Mouse (Mus musculus) C2C12 (cell line): ENCODE results near the gene Sbk1. TPM values are rescaled to one million over a fixed set of nuclear protein-coding genes. Genes with fewer than 3 reads are reported as not detected.
"Not testable (repeated sequence)": the region's sequence is repeated elsewhere in the genome, so short reads cannot be mapped to it uniquely, and the experiment has no call there.

ENCODE experiments used
- H3K27me3 ChIP-seq: one replicate; pipeline ENCODE4 v1.6.1; 2011; ENCODE audit not compliant: control insufficient read depth, insufficient read depth, insufficient read length
- H3K36me3 ChIP-seq: one replicate; pipeline ENCODE4 v1.6.1; 2011; ENCODE audit not compliant: control insufficient read depth, insufficient read depth
- H3K4me3 ChIP-seq: one replicate; pipeline ENCODE4 v1.5.1; 2011; ENCODE audit warnings: mild to moderate bottlenecking, control low read depth; ENCODE audit not compliant: poor library complexity, insufficient read depth, severe bottlenecking
- H3K79me2 ChIP-seq: one replicate; pipeline ENCODE4 v1.6.1; 2011; ENCODE audit not compliant: control insufficient read depth, insufficient read depth
- H3K79me3 ChIP-seq: one replicate; pipeline ENCODE4 v1.6.1; 2011; ENCODE audit warnings: low read depth, control low read depth
- H3ac ChIP-seq: one replicate; pipeline ENCODE3; 2011; ENCODE audit warnings: low read depth; ENCODE audit not compliant: control insufficient read depth, insufficient read length
- CEBPB ChIP-seq: IDR thresholded peaks from one replicate; pipeline ENCODE4 v1.6.1; 2011; ENCODE audit warnings: low read depth, mild to moderate bottlenecking, control low read depth, moderate library complexity
- CTCF ChIP-seq: IDR thresholded peaks from one replicate; pipeline ENCODE4 v1.5.1; 2011; ENCODE audit not compliant: control insufficient read depth, insufficient read depth, insufficient read length
- FOSL1 ChIP-seq: IDR thresholded peaks from one replicate; pipeline ENCODE4 v1.8.0; 2011; ENCODE audit warnings: mild to moderate bottlenecking, low read length; ENCODE audit not compliant: poor library complexity, insufficient read depth, severe bottlenecking
- MAX ChIP-seq: IDR thresholded peaks from one replicate; pipeline ENCODE4 v1.6.1; 2011; ENCODE audit warnings: mild to moderate bottlenecking, control low read depth
- MYOD1 ChIP-seq: IDR thresholded peaks from one replicate; pipeline ENCODE4 v1.6.1; 2011; ENCODE audit warnings: low read depth; ENCODE audit not compliant: control insufficient read depth, insufficient read length
- MYOG ChIP-seq: IDR thresholded peaks from one replicate; pipeline ENCODE4 v1.6.1; 2011; ENCODE audit not compliant: control insufficient read depth, insufficient read length; ENCODE audit errors: extremely low read depth
- USF1 ChIP-seq: IDR thresholded peaks from one replicate; pipeline ENCODE4 v1.6.1; 2011; ENCODE audit warnings: low read depth, mild to moderate bottlenecking, control low read depth, moderate library complexity
- polyA plus RNA-seq: library from polyadenylated mRNA; unstranded; fragments of >200 nt; fragmentation: generic; extraction: Trizol; gene quantifications from one replicate; pipeline ENCODE4 v1.2.1, GENCODE M21; 2012; ENCODE audit warnings: missing spikeins

Gene Sbk1
- polyA plus RNA-seq, 1 experiment = 11.3 TPM

DNA sequence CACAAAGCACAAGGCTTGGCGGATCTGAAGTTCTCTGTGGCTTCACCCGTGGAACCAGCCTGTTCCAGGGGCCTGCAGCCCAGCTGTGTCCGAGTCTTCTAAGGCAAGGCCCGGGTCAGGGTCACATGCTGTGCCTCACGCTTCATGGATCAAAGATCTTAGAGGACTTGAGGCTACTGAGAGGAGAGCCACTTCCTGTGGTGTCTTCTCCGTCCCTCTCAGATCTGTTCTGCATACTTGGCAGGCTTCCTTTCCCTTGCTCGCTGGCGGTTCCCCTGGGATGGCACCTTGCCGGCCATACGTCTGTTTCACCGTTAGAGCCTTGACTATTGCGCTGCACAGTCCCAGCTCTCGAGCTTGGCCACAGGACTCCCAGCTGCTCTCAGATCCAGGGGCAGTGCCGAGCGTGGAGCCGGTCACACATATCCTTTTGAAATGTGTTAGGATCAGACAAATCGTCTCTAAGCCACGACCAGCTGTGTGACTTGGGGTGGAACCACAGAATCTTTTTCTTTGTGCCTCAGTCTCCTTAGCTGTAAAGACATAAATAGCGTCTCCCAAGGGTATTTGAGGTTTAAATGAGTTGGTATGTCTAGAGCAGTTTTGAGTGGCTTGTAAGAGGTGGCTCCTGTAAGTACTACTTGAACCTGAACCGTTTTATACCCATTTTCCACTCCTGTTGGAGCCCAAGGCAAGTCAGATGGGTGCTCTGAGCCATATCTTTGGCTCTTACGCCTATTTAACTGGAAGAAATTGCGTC lies 5.3 kb downstream of the Sbk1 start:
- Histone ChIP-seq H3K27me3 (no peaks in the 10 kb centered on the region), H3K79me3 (no peaks in the 10 kb centered on the region), H3ac (no peak overlapping the region), H3K79me2 (peaks cover 5% of the 10 kb centered on the region), H3K36me3 (no peaks in the 10 kb centered on the region), H3K4me3 (no peak overlapping the region)
- no peak for TF ChIP-seq MYOD1
- TF ChIP-seq MAX = no peak
- TF ChIP-seq FOSL1 = no peak
- no peak for TF ChIP-seq CTCF
- no peak for TF ChIP-seq USF1
- no peak for TF ChIP-seq MYOG
- TF ChIP-seq CEBPB = no peak

DNA sequence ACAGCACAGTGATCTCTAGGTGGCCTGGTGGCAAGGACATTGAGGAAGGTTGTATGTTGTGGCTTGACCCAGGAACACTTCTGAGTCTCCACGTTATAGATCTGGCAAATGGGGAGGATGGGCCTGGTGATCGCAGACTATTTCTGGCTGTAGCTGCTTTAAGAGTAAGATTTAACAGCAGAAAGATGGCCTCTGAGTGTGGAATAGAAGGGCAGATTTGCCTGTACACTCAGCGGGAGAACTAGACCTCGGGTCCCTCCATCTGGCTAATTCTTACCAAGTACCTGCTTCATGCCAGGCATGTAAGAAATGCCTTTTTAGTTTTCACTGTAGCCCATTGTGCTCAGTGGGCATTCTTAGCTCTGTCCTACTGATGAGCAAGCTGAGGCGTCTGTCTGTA lies 6.4 kb downstream of the Sbk1 start:
- no peaks in the 10 kb centered on the region for H3K79me2 ChIP-seq
- H3K36me3 ChIP-seq = no peaks in the 10 kb centered on the region
- no peaks in the 10 kb centered on the region for H3K27me3 ChIP-seq
- no peaks in the 10 kb centered on the region for H3K79me3 ChIP-seq
- no peak overlapping the region for H3ac ChIP-seq
- H3K4me3 ChIP-seq = no peak overlapping the region
- no peak for TF ChIP-seq MYOD1
- TF ChIP-seq CEBPB = no peak
- no peak for TF ChIP-seq CTCF
- TF ChIP-seq MYOG = no peak
- TF ChIP-seq FOSL1 = no peak

DNA sequence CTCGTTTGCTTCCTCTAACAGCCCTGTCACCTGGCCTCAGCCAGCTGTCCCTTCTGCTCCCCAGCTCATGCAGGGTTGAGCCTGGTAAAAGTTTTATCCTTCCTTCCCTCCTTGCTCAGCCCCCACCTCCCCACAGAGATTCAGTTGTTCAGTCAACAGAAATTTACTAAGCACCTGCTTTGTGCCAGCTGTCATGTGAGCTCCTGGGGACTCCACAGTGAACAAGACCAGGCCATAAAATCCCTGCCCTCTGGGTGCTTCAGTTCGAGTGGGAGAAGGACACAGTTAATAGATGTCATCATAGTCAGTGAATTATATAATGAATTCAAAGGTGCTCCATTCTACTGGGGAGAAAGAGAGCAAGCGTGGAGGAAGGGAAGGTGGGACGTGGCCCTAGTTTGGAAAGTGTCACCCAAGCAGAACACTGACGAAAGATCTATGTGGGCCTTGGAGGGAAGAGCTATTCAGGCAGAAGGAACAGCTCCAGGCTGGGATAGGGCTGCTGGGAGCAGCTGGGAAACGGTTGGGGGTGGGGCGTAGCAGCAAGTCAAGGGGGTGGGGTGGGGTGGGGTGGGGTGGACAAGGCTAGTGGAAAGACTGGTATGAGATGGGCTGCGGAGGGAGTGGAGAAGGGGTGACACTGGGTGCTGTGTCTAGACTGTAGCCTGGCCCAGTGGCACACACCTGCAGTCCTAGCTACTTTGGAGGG lies 7.5 kb downstream of the Sbk1 start:
- H3K79me3 ChIP-seq = no peaks in the 10 kb centered on the region
- H3ac ChIP-seq = no peak overlapping the region
- H3K36me3 ChIP-seq = no peaks in the 10 kb centered on the region
- H3K27me3 ChIP-seq = no peaks in the 10 kb centered on the region
- H3K79me2 ChIP-seq = no peaks in the 10 kb centered on the region
- no peak for TF ChIP-seq CEBPB
- TF ChIP-seq USF1 = no peak
- TF ChIP-seq FOSL1 = no peak
- TF ChIP-seq MYOD1 = no peak
- TF ChIP-seq MAX = no peak
- TF ChIP-seq CTCF = no peak
- TF ChIP-seq MYOG = no peak
- H3K4me3 ChIP-seq = no peak overlapping the region

DNA sequence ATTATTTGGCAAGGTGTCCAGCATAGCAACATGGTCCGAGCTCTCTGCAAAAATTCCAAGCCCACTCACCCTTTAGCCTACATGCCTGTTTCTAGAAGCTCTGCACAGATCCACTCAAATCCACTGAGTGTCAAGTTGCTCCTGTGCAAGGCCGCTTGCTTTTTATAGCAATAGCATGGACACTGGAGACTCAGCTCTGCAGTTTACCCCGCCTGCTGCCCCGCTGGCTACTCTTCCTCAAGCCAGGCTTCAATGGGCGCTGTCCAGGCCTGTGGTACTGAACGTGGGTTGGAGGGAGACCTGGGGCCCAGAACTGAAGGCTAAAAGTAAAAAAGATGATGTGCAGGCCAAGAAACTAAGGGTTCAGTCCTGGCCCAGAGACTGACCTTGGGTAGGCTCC lies 8.3 kb downstream of the Sbk1 start:
- H3K36me3 ChIP-seq = no peaks in the 10 kb centered on the region
- H3ac ChIP-seq = no peak overlapping the region
- H3K79me2 ChIP-seq = no peaks in the 10 kb centered on the region
- no peaks in the 10 kb centered on the region for H3K27me3 ChIP-seq
- H3K4me3 ChIP-seq = no peak overlapping the region
- TF ChIP-seq CEBPB (no peak), USF1 (no peak), MYOD1 (no peak), MAX (no peak), FOSL1 (no peak), MYOG (no peak), CTCF (no peak)
- H3K79me3 ChIP-seq = no peaks in the 10 kb centered on the region

DNA sequence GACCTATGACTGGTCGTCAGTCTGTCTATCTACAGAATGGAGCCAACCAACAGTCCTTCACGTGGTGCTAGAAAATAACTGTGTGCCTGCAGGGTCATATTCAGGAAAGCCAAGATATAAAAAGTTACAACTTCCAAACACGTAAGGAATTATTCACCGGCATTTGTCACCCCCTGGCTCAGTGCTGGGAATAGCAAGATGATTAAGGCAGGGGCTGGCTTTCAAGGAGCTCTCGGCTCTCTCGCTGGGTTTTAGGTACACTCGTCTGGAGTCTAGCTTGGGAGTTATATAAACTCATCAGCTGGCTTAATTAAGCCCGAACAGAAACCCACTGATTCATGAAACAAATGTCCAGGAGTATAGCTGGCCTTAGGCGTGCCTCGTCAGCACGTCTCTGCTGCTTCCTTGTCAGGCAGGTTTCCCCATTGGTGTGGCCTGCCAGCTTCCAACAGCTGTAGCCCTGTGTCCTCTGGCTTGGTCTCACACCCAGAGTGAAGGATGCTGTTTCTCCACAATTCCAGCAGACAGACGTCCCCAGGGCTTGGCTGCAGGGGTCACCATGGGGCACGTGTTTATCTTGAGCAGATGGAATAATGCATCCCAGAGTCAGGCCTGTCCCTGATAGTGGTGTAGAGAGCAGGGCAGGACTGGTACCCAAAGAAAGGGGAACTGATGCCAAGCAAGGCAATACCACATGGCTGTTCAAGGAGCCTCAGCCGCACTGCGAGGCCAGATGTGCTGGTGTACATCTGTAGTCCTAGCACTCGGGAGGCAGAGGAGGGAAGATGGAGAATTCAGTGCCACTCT lies 9.7 kb downstream of the Sbk1 start:
- no peaks in the 10 kb centered on the region for H3K36me3 ChIP-seq
- TF ChIP-seq USF1 (no peak), CTCF (no peak), MYOD1 (no peak), MAX (no peak), CEBPB (no peak), FOSL1 (no peak), MYOG (no peak)

DNA sequence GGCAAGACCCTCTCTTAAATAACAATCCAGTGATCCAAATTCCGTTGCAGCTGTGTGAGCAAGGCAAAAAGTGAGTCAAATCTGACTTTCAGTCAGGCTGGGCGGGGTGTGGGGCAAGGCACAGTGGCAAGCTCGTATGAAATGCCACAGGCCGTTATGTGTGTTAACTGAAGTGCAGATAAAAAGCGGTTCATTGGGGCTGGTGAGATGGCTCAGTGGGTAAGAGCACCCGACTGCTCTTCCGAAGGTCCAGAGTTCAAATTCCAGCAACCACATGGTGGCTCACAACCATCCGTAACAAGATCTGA lies 10.2 kb downstream of the Sbk1 start:
- H3K79me3 ChIP-seq, H3K4me3 ChIP-seq, H3K27me3 ChIP-seq, H3K36me3 ChIP-seq, H3ac ChIP-seq, H3K79me2 ChIP-seq: not testable (repeated sequence)

More for the DNA sequence above, 9.7 kb downstream of the Sbk1 start:
- Histone ChIP-seq H3K4me3 (no peak overlapping the region), H3K27me3 (no peaks in the 10 kb centered on the region), H3K79me2 (no peaks in the 10 kb centered on the region), H3K79me3 (no peaks in the 10 kb centered on the region), H3ac (no peak overlapping the region)
